Mouse (Mus musculus) heart, adult 2 months (tissue): ENCODE measurements around the gene Mfng.

ENCODE experiments used
- CTCF ChIP-seq: fragments of 200-600 bp; IDR thresholded peaks from 2 replicates; pipeline ENCODE4 v1.8.1; 2022; ENCODE audit warnings: antibody characterized with exemption, mild to moderate bottlenecking, moderate library complexity
- EP300 ChIP-seq: fragments of 200-500 bp; IDR thresholded peaks from 2 replicates; pipeline ENCODE4 v1.6.1; 2011; ENCODE audit warnings: low read depth, low read length, control low read depth; ENCODE audit not compliant: insufficient read depth
- POLR2A ChIP-seq: fragments of 200-500 bp; IDR thresholded peaks from 2 replicates; pipeline ENCODE4 v1.6.1; 2011; ENCODE audit warnings: mild to moderate bottlenecking, low read depth, low read length, control low read depth; ENCODE audit not compliant: insufficient read depth

DNA sequence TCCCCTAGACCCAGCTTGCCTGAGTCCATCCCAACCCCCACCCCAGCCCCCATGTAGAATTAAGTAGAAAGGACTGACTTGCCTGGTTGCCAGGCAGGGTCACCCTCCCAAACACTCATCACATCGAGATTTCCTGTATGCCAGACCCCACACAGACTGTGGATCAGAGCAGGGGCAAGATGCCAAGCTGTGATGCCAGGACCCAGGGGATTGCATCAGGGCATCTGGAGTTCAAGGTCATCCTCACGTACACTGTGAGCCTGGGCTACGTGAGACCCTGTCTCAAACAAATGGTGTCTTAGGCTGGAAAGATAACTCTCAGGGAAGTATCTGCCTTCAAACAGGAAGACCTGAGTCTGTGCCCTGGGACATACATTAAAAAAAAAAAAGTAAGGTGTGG, 66.6 kb downstream of the Mfng start:
- TF ChIP-seq POLR2A, result no peak
- no peak for TF ChIP-seq CTCF
- TF ChIP-seq EP300, result no peak
